Mouse (Mus musculus): ENCODE measurements around the gene Nfe2l3. TPM values are rescaled to one million over a fixed set of nuclear protein-coding genes. Genes with fewer than 3 reads are reported as not detected.

The Nfe2l3 gene
- polyA plus RNA-seq, 2 experiments, result 0.11 to 0.20 TPM

DNA sequence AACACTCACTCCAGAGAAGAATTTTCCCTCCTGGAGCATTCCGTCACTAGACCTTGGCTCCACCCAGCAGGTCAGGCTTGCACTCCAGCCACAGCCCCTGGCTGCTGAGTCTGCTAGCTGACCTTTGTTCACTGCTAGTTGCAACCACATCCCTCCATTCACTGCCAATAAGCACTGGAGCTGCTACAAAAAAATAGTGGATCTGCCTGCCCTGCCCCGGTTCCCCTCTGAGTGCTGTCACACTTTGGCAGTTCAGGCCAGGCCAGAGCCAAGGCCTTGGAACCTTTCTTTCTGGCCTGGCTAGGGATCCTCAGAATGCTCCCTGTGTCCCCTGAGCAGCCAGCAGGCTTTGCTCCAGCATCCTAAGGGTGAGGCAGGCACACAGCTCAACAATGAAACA is 57.3 kb downstream of the Nfe2l3 start:
- H3K4me3 ChIP-seq (ENCODE audit: insufficient read depth in 1 of 2, low read depth in 2 of 2, low read length in 2 of 2), result no peak overlapping the region
- H3K9ac ChIP-seq (replicated peaks), result no peak overlapping the region
- DNase-seq (ENCODE audit: low read depth in 3 of 3, low spot score in 3 of 3) (no peak), ATAC-seq (ENCODE audit: insufficient read depth) (0 out of 2 replicates have a peak, but pooled peaks have one; percentile 23)
- no peak overlapping the region for H3K4me2 ChIP-seq (ENCODE audit: low read depth)
- H3K27ac ChIP-seq, result no peak overlapping the region
- no peaks in the 10 kb centered on the region for H3K36me3 ChIP-seq (replicated peaks; ENCODE audit: control insufficient read depth, insufficient read depth, low read depth)
- WGBS (ENCODE audit: insufficient replicate concordance), result 62% methylated on average over 2 of the region's 2 CpGs
- H3K27me3 ChIP-seq (ENCODE audit: control insufficient read depth, insufficient read depth, low read length), result no peaks in the 10 kb centered on the region
- H3K4me1 ChIP-seq (replicated peaks; ENCODE audit: control insufficient read depth in 2 of 2, insufficient read depth in 2 of 2, low read length in 1 of 2), result peaks cover 0 to 7% of the 10 kb centered on the region in 2 experiments; a peak in 2 of 4 replicates
- TF ChIP-seq EP300 (IDR thresholded peaks at IDR 0.05; ENCODE audit: low read depth) (no peak), CTCF (IDR thresholded peaks at IDR 0.05; ENCODE audit: low read depth) (no peak)
- H3K9me3 ChIP-seq (ENCODE audit: control insufficient read depth, low read length), result no peaks in the 10 kb centered on the region

DNA sequence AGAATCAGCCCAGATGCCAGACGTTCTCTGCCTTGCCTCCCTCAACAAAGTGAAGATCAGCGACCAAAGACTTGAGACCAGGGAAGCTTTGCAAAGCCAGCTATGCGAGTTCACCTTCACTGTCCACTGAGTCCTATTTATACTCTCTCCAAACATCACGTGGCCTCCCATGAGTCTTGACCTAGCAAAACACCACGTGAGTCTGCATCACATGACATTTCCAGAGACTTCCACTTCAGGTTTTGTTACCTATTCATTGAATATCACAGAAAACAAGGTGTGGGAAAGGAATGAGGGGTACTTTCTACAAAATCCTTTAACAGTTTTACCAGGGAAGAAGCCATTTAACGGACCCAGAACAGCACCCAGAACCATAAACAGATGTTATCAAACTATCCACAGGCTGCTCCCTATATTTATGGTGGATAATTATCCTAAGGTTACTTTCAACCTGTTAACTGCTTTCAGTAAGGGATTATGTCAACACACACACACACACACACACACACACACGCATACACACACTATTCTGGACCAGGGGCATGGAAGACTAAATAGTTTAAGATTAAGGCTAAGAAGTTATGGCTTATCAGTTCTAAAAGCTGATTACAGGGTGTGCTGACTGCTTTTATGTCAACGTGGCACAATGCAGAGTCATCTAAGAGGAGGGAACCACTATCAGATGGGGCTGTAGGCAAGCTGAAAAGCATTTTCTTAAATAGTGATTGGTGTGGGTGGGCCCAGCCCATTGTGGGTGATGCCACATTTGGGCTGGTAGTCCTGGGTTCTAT is 65.0 kb downstream of the Nfe2l3 start:
- Histone ChIP-seq H3K36me3 (replicated peaks; ENCODE audit: control insufficient read depth, insufficient read depth, low read depth) (no peaks in the 10 kb centered on the region), H3K9me3 (ENCODE audit: control insufficient read depth, low read length) (no peaks in the 10 kb centered on the region), H3K4me3 (ENCODE audit: insufficient read depth in 1 of 2, low read depth in 2 of 2, low read length in 2 of 2) (no peak overlapping the region), H3K4me1 (replicated peaks; ENCODE audit: control insufficient read depth in 2 of 2, insufficient read depth in 2 of 2, low read length in 1 of 2) (no peaks in the 10 kb centered on the region), H3K27me3 (ENCODE audit: control insufficient read depth, insufficient read depth, low read length) (no peaks in the 10 kb centered on the region), H3K4me2 (ENCODE audit: low read depth) (no peak overlapping the region), H3K9ac (replicated peaks) (no peak overlapping the region), H3K27ac (no peak overlapping the region)
- DNase-seq (ENCODE audit: low read depth in 3 of 3, low spot score in 3 of 3) (no peak), ATAC-seq (ENCODE audit: insufficient read depth) (no peak)
- WGBS (ENCODE audit: insufficient replicate concordance), result 45% methylated on average over 8 of the region's 8 CpGs
- TF ChIP-seq EP300 (IDR thresholded peaks at IDR 0.05; ENCODE audit: low read depth), result no peak
- no peak for TF ChIP-seq CTCF (IDR thresholded peaks at IDR 0.05; ENCODE audit: low read depth)

DNA sequence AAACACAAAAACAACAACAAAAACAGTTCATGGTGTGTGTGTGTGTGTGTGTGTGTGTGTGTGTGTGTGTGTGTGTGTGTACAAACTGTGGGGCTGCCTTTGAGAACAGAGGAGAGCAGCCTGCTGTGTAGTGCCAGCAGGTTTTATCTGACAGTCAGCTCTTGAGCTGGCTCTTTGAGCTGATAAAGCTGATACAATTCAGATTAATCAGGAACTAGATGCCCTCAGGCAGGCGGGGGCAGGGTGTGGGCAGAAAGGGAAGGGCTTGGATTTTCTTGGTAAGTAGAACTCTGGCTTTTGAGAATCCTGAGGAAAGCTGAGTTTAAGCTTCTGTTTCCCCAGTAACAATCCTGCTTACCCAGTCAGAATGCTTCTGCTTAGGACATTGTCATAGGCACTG is 73.2 kb downstream of the Nfe2l3 start:
- TF ChIP-seq EP300 (IDR thresholded peaks at IDR 0.05; ENCODE audit: low read depth) (no peak), CTCF (IDR thresholded peaks at IDR 0.05; ENCODE audit: low read depth) (no peak)
- no peaks in the 10 kb centered on the region for H3K9me3 ChIP-seq (ENCODE audit: control insufficient read depth, low read length)
- 23% methylated on average over 1 of the region's 1 CpGs for WGBS (ENCODE audit: insufficient replicate concordance)
- H3K4me2 ChIP-seq (ENCODE audit: low read depth), result no peak overlapping the region
- peaks cover 0 to 2% of the 10 kb centered on the region in 2 experiments; a peak in 1 of 4 replicates for H3K4me1 ChIP-seq (replicated peaks; ENCODE audit: control insufficient read depth in 2 of 2, insufficient read depth in 2 of 2, low read length in 1 of 2)
- no peak overlapping the region for H3K9ac ChIP-seq (replicated peaks)
- no peak overlapping the region for H3K4me3 ChIP-seq (ENCODE audit: insufficient read depth in 1 of 2, low read depth in 2 of 2, low read length in 2 of 2)
- no peak for DNase-seq (ENCODE audit: low read depth in 3 of 3, low spot score in 3 of 3)
- H3K27ac ChIP-seq, result no peak overlapping the region
- no peaks in the 10 kb centered on the region for H3K27me3 ChIP-seq (ENCODE audit: control insufficient read depth, insufficient read depth, low read length)
- ATAC-seq (ENCODE audit: insufficient read depth), result no peak
- H3K36me3 ChIP-seq (replicated peaks; ENCODE audit: control insufficient read depth, insufficient read depth, low read depth), result no peaks in the 10 kb centered on the region

DNA sequence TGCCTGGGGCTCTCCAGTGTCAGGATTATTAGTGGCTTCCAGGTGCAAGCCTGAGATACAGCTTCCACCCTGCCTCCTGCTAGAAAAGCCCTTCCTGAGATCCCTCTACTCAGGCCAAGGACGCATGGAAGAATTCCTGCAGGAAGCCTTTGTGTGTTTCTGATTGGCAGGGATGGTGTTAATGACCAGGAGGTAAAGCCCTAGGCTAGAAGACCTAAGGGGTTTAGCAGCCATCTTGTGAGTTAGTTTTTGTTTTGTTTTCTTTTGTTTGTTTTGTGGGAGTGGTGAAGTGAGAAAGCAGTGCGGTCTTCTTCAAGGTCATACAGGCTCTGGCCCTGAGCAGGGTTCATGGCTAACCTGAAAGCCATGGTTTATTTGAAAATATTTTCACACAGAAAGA is 75.1 kb downstream of the Nfe2l3 start:
- no peak overlapping the region for H3K9ac ChIP-seq (replicated peaks)
- no peak overlapping the region for H3K27ac ChIP-seq
- no peak for TF ChIP-seq CTCF (IDR thresholded peaks at IDR 0.05; ENCODE audit: low read depth)
- TF ChIP-seq EP300 (IDR thresholded peaks at IDR 0.05; ENCODE audit: low read depth), result no peak
- no peak overlapping the region for H3K4me3 ChIP-seq (ENCODE audit: insufficient read depth in 1 of 2, low read depth in 2 of 2, low read length in 2 of 2)
- H3K36me3 ChIP-seq (replicated peaks; ENCODE audit: control insufficient read depth, insufficient read depth, low read depth), result no peaks in the 10 kb centered on the region
- H3K4me2 ChIP-seq (ENCODE audit: low read depth), result no peak overlapping the region
- H3K27me3 ChIP-seq (ENCODE audit: control insufficient read depth, insufficient read depth, low read length), result no peaks in the 10 kb centered on the region
- 72% methylated on average over 2 of the region's 2 CpGs for WGBS (ENCODE audit: insufficient replicate concordance)
- peaks cover 0 to 2% of the 10 kb centered on the region in 2 experiments; a peak in 1 of 4 replicates for H3K4me1 ChIP-seq (replicated peaks; ENCODE audit: control insufficient read depth in 2 of 2, insufficient read depth in 2 of 2, low read length in 1 of 2)
- no peaks in the 10 kb centered on the region for H3K9me3 ChIP-seq (ENCODE audit: control insufficient read depth, low read length)
- ATAC-seq (ENCODE audit: insufficient read depth), result no peak
- DNase-seq (ENCODE audit: low read depth in 3 of 3, low spot score in 3 of 3), result no peak

Other genes starting within 250 kb of the Nfe2l3 start
- gene Hnrnpa2b1, start 37.2 kb downstream of the Nfe2l3 start, polyA plus RNA-seq (2012; rRNA removed), result 353 and 684 TPM in 2 replicates
- 462 and 503 TPM in 2 replicates for gene Hnrnpa2b1, start 37.2 kb downstream of the Nfe2l3 start, polyA plus RNA-seq (2014; fragmentation: Nextera tagmentation; extraction: Ambion mirVana)
- 25.8 and 50.6 TPM in 2 replicates for gene Cbx3, start 37.7 kb downstream of the Nfe2l3 start, polyA plus RNA-seq (2012; rRNA removed)
- gene Cbx3, start 37.7 kb downstream of the Nfe2l3 start, polyA plus RNA-seq (2014; fragmentation: Nextera tagmentation; extraction: Ambion mirVana), result 264 and 269 TPM in 2 replicates
- gene Snx10, start 91.2 kb downstream of the Nfe2l3 start, polyA plus RNA-seq (2012; rRNA removed), result 1.2 and 2.0 TPM in 2 replicates
- 6.4 and 6.7 TPM in 2 replicates for gene Snx10, start 91.2 kb downstream of the Nfe2l3 start, polyA plus RNA-seq (2014; fragmentation: Nextera tagmentation; extraction: Ambion mirVana)

All from liver, embryonic 14.5 days (tissue).